Mouse (Mus musculus) retina, embryonic 14.5 days (tissue): ENCODE data around the gene Dscam.

Experiments
- DNase-seq: peaks from one replicate; pipeline ENCODE4 v3.0.0-alpha.2; 2015; ENCODE audit warnings: low spot score

Dscam gene

DNA sequence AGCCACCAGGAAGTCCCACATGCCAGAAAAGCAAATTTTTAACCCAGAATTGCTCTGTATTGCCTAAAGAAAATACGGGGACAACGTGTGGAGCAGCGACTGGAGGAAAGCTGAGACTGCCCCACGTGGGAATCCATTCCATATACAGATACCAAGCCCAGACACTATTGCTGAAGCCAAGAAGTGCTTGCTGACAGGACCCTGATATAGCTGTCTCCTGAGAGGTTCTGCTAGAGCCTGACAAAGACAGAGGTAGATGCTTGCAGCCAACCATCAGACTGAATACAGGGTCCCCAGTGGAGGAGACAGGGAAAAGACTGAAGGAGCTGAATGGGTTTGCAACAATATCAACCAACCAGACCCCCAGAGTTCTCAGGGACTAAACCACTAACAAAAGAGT is 293.3 kb downstream of the Dscam start:
- no peak for DNase-seq

DNA sequence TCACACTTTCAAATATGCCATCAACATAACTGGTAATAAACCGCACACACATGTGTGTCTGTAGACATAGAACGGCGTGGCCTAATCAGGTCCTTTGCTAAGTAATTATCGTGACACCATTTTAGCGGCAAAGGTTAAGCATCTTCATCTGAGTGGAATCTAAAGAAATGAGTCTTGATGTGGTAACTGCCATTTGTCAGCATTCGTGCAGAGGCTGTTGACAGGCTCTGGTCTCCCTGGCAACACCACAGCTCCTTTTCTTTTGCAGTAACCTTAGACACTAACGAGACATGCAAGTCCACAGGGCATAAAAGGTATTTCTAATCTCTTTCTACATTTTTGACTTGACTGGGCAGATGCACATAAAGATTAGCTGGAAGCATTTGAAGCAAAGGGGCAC is 297.8 kb downstream of the Dscam start:
- peak; percentile 33 for DNase-seq

DNA sequence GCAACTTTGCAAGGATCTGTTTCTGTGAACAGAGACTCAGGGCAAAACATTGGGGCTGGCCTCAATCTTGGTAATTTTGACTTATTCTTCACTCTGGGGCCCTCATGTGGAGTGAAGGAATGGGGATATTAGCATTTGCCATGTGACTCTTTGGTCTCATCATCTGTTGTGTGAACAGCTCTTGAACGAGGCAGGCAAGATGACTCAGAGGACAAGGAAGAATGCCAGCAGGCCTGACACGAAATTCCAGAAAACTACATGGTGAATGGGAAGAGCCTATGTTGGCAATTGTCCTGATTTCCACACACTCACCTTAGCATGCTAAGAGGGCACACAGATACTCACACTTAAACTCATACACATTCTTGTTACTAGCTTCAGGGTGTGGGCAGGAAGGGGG is 313.0 kb downstream of the Dscam start:
- DNase-seq, result no peak

DNA sequence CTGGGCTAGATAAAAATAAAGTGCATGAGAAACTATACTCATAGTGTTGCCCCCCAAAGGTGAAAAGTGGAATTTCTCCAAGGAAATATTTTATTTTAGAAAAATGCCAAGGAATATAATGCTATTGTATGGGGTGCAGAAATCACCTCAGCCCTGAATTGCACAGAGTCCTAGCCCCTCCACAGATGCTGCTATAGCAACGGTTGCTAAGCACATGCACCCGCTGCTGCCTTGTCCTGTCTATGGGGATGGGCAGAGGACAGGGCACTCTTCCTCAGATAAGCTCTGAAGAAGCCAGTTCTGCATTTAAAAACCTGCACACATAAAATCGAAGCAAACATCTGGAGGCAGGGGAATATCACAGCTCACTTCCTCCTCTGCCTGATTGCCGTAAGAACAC is 315.5 kb downstream of the Dscam start:
- DNase-seq, result no peak

DNA sequence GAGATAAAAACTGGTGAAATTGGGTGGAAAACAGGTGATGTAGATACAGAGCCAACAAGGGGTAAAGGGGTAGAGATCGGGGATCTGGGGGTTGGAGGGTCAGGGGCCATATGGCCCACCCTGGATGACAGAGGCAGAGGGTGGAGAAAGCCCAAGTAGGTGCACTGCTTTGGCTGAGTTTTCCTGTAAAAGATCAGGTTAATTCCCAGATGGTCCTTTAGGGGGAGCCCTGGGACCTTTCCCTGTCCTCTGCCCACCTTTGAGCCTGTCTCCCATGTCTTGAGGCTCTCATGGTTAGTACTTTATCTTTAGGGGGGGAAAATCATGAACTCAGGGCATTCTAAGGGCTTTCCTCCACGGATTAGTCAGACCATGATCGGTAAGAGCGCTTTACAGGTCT is 318.2 kb downstream of the Dscam start:
- DNase-seq, result peak; percentile 83

DNA sequence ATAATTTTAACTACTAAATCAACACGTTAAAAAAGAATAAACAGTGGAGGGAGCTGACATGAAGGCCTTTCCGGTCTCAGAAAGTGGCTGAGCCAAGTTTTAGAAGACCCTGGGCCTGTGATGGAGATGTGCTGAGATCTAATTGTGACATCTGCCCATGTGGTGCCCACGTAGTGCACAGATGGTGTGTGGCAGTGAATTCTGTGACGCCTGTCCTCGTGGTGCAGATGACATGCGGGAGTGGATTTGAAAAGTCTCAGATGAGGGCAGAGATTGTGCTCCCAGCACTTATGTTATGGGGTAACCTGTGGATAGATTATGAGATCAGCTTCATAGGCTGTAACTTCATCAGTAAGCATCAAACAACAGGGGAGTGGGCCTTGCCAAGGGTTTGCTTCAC is 321.6 kb downstream of the Dscam start:
- no peak for DNase-seq

DNA sequence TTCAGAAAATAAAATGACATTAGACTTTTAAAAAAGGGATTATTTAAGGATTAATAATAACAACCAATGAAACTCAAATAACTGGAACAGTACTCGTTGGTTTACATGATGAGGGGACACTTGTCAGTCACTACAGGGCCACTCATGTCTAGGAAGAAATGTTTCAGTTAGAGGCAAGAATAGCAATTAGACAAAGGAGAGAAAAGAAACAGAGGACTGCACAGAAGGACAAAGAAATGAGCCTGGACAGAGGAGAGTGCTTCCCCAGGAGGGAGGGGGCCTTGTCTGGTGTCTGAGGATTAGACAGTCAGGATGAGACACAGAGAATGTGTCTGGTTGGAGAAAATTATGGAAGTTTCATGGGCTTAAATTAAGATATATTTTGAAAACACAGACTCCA is 324.0 kb downstream of the Dscam start:
- peak; percentile 35 for DNase-seq

DNA sequence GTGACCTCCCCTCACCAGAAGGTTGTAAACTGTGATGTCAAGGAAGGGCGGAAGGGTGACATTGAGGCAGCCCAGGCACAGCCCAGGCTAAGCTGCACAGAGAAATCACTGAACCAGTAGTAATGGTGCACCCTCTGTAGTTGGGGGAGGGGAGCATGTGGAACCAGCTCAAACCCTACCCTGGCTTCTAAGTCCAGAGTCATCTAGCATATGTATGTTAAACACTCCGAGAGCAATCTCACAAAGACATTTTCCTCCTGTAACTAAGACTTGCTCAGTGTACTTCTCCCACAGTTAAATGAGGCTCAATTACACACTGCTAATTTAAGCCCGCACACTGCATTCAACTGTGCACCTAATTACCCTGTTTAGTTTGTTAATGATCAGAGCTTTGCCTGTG is 324.4 kb downstream of the Dscam start:
- peak; percentile 74 for DNase-seq

DNA sequence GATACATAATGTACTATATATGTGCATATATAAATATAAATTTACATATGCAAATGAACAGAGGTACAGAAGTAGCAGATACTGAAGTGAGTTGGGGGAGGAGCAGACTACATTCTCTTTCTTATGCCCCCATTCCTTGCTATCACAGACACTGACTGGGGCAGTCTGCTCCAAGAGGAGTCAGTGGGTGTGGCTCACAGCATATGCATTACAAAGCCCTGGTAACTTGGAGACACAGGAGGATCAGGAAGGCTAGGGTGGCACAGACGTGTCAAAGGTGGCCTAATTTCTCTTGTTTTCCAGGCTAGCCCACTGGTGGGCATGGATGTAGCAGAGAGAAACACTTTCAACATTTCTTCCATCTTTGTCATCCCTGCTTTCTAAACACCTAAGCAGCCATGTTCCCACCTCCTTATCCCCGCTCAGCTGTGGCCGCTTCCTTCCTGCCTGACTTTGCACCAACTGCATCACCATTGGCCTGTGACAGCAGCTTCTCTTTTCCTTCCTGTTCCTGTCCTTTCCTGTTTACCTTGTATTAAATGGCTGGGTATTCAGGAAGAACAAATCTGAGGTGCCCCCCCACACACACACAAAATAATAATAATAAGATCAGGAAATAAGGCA is 325.0 kb downstream of the Dscam start:
- DNase-seq, result no peak

DNA sequence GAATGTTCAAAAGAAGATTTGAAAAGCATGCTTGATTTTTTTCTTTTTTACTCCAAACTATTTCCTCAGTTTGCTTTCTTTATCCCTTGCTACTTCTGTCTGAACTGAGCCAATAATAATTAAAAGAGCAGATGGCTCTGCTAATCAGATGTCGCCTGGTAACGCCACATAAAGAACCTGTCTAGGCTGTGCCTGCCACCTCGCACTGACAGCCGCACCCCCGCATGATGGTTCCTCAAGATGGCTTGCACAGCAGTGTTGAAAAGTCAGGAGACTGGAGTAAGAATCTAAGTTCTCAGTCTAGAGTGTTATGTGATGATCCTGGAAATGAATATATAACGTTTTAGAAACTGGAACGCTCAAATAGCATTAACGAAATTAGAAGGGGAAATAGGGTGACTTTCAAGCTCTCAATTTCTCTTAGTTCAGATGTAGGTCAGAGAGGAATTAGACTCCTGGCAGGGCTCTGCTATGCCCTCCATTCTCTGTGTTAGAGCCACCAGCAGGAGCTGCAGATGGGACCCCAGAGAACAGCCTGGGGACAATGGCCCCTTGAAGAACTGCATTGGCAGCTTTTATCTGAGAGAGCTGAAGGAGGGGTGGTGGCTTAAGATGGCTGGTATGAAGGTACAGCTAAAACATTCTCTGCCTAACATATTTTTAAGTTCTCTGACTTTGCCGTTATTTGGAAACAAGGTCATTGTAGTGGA is 326.7 kb downstream of the Dscam start:
- DNase-seq, result peak; percentile 71

DNA sequence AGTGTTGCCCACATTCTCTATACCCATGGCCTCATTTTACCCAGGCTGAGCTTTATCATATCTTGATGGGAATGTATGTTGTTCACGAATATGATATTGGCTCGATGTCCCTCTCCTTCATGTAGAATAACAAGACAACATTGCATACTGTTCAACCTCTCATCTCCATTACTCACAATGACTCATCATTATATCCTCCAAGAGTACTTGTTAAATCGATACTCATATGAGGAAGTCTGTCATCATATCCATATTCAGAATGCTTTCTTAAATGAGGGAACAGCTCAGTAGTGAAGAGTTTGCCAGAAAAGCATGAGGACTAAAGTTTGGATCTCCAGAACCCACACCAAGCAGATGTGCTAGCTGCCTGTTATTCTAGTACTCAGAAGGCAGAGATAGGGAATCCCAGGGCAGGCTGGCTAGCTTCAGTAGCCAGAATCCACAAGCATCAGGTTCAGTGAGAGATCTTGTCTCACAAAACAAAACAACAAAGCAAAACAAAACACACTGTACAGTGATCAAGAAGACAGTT is 327.7 kb downstream of the Dscam start:
- no peak for DNase-seq

DNA sequence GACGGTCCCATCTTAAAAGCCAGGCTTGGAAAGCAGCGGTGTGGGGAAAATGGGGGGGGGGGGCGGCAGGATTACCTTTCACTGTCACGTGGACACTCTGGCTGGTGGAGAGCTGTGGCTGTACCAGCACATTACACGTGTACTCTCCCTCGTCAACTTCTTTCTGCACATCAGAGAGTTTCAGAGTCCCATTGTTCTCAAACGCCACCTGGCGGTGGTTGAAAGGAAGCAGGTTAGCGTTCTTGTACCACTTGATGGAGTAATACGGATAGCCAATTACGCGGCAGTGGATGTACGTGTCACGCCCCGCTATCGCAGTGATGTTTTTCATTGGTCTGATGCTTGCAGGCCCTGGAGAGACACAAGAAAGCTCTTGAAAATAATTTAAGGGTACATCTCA is 350.9 kb downstream of the Dscam start:
- DNase-seq, result peak; percentile 84

DNA sequence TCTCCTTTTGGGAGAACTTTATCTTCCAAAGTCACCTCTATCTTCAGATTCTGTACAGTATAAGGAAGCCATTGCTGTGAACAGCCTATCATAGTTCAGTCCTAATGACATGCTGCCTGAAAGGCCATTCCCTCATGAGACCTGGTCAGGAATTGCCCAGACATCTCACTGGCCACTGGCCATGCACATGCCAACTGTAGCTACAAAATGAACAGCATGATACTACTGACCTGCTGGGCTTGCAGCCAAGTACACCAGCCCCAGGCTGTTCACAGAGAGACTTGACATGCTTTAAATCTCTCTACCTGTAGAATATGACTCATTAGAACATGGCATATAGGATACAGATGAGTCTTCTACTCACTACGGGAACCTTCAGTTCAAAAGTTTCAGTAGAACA is 364.3 kb downstream of the Dscam start:
- DNase-seq, result no peak

DNA sequence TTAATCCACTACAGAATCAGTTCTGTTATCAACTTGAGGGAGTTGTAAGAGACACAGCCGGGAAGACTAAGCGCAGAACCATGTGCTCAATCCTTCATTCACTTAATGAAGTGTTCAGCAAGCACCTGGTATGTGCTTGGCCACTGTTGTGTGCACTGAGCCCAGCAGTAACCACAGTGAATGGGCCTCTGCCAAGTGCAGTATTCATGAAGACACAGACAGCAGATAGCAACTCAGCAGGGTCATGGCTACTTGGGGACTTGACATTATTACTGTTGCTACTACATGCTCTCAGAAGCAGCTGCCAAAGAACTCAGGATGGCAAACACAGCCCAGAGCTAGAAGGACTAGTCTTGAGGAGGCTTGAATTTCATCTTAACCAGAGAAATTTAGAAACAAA is 367.9 kb downstream of the Dscam start:
- no peak for DNase-seq

DNA sequence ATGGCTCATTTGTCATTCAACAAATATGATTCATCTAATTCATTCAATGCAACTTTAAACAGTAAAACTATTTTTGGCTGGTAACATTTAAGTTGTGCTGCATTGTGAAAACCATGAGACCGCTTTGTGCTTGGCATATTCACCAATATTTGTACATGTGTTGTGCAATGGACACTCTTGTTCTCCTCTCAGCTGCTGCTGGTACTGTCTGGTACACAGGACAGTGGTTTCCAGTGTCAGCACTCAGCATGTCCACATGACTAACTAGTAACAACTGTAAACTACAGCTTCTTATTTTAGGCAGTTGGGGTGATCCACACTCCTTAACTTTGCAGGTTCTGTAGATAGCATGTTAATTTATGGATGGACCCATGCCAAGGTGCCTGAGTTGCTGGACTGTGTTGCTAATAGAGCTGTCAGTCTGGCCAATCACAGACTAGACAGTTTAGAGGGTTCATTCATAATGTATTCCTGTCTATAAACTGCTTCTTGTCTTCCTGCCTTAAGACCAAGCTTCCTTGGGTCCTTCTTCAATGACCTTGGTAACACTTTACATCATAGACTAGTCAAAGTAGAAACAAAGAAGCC is 368.8 kb downstream of the Dscam start:
- DNase-seq, result no peak

DNA sequence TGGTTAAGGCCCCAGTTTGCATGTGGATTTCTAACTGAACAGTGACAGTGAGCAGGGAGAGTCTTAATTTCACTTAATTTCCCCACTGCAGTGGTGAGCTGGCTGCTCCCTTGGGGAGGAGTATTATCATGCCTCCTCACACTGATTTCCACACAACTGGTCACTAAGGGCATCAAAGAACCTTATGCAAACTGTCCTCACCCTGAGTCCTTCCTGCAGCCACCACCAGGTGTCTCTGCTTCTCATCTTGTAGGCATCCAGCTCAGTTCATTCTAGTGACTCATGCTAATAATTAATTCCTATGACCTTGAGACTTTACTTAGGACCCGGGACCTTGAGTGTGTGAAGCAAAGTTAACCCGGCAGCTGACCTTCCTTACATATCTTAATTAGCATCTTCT is 375.1 kb downstream of the Dscam start:
- peak; percentile 74 for DNase-seq

DNA sequence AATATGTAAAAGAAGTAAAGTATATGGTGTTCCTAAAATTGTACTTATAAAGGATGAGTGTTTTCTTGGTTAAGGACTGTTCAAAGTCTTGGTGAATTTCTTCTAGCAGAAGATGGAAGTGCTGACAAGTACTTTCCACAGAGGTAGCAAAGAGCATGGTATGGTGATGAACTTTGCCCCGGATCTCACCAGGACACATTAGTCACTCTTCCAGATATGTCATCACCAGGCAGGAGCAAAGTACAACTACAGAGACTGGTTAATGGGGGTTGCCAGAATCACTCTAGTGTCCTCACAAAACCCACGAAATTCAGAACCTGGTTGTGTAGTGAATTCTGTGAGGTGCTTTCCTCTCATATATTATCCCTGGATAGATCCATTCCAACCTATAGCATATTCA is 379.2 kb downstream of the Dscam start:
- no peak for DNase-seq

DNA sequence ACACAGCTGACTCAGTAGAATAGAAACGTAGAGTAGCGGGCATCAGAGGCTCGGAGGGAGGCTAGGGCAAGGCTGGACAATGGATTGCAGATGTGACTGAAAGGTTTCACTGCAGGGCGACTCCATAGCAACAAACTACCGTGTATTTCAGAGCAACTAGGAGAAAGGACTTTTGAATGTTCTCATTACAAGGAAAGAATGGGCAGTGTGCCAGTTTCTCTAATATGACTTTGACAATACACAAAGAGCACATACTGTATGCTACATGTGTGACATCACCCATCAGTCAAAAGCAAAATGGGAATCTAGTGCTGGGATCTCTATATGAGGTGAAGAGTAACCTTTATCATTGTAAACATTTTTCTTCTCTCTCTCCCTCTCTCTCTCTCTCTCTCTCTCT is 382.3 kb downstream of the Dscam start:
- no peak for DNase-seq

DNA sequence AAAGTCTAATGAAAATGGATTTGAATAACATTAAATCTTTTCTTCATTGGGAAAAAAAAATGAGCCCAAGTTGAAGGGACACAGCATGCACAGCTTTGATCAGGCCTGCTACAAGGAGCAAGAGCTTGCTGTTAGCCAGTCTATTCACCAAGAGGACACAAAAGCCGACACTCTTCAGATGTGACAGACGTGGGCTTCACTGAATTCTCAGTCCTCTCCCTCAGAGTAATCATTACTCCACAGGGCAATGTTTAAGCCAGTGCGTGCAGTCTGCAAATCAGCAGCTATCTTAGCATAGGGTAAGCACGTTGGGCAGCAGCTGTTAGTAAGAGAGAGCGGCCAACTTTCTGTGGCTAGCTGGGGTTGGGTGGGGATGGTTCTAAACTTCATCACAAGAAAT is 391.5 kb downstream of the Dscam start:
- no peak for DNase-seq

DNA sequence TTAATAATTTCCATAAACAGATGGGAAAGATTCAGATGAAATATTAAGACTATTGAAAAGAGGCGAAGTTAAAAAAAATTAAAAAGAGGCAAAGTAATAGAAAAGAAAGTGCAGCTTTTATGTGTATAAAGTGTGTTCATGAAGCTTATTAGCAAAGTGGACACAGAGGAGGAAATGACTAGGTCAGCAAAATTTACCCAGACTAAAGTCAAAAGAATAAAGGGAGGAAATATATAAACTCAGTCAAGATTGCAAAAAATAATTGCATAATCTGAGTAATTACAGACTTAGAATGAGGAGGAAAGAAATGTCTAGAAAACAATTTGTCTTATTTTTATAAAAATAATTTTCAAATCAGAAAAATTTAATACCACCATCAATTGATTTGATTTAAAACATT is 396.3 kb downstream of the Dscam start:
- DNase-seq, result no peak

DNA sequence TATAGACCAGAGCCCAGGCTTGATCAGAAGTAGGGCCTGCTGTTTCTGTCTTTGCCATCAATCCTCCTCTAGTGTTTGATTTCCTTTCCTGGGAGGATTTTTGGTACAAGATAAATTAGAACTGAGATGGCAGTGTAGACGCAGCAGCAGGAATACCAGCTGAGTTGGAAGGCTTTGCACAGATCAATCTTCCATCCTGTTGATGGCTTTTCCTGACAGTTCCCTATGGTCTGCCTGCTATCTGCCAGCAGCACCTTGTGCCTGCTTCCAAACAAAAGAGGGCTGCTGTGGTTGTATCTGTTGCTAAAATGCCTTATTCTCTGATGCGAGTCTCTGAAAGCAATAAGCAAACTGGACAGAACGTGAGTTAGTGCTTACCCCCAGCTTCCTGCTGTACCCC is 402.6 kb downstream of the Dscam start:
- no peak for DNase-seq

DNA sequence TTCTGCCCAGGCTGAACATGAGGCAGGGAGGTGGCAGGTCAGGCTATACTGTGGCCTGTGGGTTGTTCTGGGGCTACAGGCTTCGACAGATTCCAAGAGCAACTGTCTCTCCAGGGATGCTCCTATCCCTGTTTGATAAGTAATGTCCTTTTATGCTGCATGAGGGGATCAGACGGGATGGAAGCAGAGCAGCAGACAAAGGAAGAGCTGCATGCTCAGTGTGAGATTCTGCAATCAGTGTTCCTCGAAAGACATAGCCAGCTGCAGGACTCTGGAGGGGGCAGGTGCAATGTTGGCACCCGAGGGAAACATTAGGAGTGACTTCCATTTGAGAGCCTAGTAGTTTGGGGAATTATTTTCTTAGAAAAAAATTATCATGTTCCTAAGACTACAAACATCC is 403.0 kb downstream of the Dscam start:
- no peak for DNase-seq

DNA sequence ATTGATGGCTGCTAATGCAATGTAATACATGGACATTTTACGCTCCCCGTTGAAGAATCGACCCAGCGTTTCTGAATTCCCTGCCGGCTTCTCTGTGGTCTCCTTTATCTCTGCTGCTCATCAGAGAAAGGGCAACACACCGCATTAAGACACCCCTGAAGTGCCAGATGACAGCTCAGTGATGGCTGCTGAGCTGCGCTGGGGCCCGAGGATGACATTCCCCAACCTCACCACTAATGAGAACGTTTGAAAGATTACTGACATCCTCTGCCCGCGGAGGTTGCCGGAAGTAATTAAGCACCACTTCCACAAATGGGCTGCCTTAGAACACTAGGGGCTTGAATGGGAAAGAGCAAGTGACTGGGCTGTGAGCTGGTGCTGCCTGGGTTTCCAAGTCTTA is 409.3 kb downstream of the Dscam start:
- peak; percentile 59 for DNase-seq
